Mouse (Mus musculus): ENCODE results near the gene Tnni3k.

DNA sequence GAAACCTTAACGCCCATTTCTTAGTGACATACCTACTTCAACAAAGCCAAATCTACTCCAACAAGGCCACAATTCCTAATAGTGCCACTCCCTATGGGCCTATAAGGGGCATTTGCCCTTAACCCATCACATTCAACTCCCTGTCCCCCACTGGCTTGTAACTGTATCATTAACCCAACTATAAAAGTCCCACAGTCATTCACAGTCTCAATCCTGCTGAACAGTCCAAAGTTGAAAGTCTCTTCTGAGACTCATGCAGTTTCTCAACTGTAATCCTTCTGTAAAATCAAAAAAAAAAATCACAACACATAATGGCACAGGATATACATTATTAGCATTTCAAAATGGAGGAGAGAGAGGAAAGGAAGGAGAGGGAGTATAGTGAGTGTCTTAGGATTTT is 44.1 kb upstream of the Tnni3k start:
- TF ChIP-seq POLR2A (IDR thresholded peaks at IDR 0.05; ENCODE audit: borderline replicate concordance, extremely low read depth, insufficient read depth, insufficient read length, poor library complexity, severe bottlenecking) (no peak), CTCF (IDR thresholded peaks at IDR 0.05; ENCODE audit: borderline replicate concordance, extremely low read depth, insufficient read depth, insufficient read length) (no peak)

All from brain, embryonic 14.5 days (tissue).